Mouse (Mus musculus) heart, adult 2 months (tissue): Measurements from ENCODE around the gene Scgb2b27.
"Not testable (repeated sequence)": the region's sequence is repeated elsewhere in the genome, so short reads cannot be mapped to it uniquely, and the experiment has no call there.

Source experiments
- CTCF ChIP-seq: fragments of 200-600 bp; IDR thresholded peaks from 2 replicates; pipeline ENCODE4 v1.8.1; 2022; ENCODE audit warnings: antibody characterized with exemption, mild to moderate bottlenecking, moderate library complexity
- POLR2A ChIP-seq: fragments of 200-500 bp; IDR thresholded peaks from 2 replicates; pipeline ENCODE4 v1.6.1; 2011; ENCODE audit warnings: mild to moderate bottlenecking, low read depth, low read length, control low read depth; ENCODE audit not compliant: insufficient read depth

- not testable (repeated sequence) for TF ChIP-seq CTCF, POLR2A
Observed at GRCm38 (mm10) chr7:34027202-34027601, 13.5 kb upstream of the Scgb2b27 start.
